Mouse (Mus musculus) yolk sac, embryonic 10.5 days (tissue): ENCODE results near the gene E030018B13Rik.

Experiments
- DNase-seq: peaks from one replicate; pipeline ENCODE4 v3.0.0-alpha.2; 2017; ENCODE audit warnings: low spot score

Gene E030018B13Rik

DNA sequence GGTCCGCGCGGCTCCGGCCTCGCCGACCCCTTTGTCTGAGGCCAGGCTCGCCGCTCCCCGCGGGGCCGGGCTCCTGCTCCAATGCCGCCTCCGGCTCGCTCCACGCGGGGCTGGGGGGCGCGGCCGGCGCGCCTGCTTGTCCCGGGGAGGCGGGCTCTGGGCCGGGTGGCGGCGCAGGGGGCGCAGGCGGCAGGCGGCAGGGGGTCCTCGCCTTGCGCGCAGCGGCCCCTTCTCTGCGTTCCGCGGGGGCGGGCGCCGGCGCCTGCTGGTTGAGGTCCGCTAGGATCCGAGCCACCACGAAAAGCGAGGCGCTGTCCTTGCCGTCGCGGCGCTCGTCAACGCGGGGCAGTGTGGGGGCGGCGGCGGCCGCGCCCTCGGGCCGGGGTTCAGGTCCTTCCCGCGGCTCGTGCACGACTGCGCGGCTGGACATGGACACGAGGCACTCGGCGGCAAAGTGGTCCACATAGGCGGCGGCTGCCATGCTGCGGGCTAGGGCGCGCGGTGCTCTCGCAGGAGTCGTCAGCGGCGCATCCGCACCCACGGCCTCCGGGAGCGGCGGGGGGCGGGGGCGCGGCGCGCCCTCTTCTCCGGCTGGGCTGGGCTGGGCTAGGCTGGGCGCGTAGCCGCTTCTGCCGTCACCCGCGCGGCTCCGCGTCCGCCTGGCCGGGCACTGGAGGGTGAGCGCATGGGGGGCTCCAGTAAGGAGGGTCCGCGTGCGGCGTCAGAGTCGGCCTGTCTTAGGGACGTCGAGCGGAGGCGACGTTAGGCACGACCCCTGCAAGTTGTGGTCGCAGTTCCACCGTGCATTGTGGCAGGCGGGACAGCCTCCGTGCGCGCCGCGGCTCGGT lies 21.6 kb downstream of the E030018B13Rik start:
- DNase-seq = no peak

DNA sequence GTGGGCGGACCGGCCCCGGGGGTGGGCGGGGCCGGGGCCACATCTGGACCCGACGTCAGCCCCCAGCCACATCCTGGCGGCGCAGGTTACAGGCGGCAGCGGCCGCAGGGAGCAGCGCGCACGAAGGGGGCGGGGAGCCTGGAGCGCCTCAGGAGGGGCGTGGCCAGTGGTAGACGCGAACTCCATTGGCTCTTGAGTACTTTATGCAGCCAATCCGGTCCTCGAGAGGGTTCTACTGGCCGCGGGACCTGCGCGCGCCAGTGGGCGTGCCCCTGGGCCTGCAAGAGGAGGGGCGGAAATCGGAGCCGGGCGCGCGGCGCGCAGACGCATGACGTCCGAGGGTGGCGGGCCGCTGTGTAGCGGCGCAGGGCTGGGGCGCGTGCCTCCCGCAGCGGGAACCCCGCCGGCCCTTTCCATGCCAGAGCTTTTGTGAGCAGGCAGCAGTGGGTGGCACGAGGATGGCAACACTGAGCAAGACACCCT lies 22.3 kb downstream of the E030018B13Rik start, which contains the start of gene Klf13:
Gene Klf13 (minus strand): TSS at position 2 of the 483 bp plus-strand sequence.
- peak; percentile 99 for DNase-seq

DNA sequence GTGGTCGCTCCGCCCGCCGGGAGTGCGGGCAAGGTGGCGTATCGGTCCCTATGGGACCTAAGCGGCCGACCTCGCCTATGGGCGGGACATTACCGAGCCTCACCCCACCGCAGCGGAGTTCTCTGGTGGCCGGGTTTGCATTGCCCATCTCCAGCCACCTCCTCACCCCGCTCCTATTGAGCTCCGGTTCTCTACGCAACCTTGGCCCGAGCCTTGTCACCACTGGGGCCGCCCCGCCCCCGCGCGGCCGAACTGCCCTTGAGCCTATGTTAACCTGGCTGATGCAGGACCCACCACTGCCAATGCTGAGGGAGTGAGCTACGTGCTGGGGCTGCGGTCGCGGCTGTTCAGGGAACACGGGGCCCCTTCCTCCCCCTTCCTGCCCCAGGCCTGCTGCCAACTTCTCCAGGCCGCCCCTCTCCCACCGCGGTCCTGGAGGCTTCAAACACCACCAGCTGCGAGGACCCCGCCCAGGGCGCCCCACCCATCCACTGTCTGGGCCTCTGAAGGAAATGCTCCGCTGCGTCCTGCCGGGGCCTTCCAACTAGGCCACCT lies 22.8 kb downstream of the E030018B13Rik start:
- DNase-seq = peak; percentile 81

DNA sequence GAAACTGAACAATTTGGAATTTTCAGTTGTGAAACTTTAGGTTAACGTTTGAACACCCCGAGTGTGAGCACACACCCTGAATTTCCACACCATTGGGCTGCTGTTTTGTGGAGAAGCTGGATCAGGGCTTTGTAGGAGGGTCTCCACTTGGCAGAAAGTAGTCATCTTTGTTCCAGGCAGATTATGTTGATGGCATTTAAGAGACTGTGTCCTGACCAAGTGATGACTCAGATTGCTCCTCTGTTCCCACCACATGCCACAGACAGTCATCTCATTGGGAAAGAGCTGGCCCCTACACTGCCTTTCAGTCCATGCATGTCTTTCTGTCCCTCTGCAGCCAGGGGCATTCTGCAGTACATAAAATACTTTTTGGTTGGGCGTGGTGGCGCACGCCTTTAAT lies 23.7 kb downstream of the E030018B13Rik start:
- no peak for DNase-seq

DNA sequence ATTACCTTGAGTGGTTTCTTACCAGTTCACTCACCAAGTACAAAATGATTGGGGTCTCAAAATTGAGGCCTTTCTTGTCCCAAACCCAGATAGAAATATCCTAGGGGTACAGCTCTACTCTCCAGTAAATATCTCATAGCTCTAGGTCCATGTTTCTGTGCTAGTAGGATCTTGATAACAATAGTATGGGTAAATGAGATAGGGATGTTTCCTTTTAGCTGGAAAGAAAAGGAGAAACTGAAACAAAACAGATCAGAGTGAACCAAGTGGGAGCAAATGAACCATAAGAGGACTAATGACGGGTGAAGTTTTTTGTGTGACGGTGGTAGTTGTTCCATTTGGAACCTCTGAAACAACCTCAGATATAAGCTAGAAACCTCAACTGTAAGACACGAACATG lies 24.4 kb downstream of the E030018B13Rik start:
- DNase-seq = no peak

DNA sequence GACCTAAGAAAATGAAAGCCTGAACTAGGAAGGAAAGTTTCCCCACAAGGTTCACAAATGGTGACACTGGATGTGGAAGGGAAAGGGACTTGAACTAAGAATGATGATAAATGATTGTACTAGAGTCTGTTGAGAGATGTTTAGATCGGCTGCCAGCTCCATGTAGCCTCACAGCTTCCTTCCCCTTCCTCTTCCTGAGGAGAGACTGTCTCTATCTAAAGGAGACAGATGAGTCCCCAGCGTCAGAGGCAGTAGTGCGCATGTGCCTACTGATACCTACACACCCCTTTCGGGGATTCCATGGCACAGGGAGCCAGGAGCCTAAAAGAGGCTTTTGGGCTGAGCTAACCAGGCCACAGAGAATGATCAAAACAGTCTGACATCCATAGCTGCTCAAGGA lies 24.8 kb downstream of the E030018B13Rik start:
- no peak for DNase-seq

DNA sequence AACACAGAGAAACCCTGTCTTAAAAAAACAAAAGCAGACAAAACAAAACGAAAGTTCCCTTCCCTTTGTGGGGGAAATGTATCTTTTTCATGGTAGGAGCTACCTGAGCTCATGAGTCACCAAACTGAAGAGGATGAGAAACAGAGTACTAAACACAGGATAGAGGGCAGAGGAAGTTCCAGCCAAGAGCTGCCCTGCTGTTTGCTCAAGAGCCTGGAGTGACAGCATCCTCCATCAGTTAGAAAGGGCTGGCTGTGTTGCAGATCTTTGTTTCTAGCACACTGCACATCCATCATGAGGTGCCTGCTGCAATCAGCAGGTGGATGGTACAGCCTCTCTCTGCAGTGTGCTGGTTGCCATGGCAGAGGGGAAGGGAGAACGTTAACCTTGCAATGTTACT lies 27.3 kb downstream of the E030018B13Rik start:
- no peak for DNase-seq

DNA sequence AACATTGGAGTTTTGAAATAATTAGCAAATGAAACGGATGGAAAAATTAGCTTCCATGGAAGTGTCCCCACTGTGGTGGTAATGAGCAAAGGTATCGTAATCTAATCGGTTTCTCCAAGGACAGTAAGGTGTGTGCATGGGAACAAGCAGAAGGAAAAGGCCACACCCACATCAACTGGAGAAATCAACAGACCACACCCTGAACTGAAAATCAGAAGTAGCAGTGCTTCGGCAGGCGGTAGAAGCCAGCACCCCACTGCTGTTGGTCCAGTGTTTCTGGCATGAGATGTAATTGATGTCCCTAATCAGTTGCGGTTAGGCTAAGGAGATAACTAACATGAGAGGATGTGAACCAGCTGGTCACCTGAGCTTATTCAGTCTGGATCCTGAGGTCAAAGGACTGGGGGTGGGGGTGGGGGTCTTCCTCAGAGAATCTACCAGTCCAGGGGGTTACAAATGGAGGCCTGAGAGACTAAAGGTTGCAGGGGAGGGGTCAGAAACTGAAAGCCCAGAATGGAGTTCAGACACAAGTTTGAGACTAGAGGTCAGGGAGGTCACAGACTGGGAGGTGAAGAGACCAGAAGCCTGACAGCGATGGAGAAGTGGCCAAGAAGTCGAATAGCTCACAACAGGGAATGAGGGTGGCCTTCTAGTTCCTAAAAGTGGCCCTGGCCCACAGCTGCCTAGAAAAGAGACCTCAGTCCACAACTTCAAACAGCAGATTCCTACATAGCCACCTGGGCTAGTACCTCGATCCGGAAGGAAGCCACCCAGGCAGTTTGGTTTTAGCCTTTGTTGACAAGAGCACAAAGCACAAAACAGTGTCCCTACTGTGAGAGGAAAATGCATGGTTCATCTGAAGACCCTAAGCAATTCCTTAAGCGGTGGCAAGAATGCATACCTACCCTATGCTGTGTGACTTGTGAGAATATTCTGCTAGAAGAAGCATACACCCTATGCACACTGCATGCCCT lies 31.1 kb downstream of the E030018B13Rik start:
- no peak for DNase-seq

DNA sequence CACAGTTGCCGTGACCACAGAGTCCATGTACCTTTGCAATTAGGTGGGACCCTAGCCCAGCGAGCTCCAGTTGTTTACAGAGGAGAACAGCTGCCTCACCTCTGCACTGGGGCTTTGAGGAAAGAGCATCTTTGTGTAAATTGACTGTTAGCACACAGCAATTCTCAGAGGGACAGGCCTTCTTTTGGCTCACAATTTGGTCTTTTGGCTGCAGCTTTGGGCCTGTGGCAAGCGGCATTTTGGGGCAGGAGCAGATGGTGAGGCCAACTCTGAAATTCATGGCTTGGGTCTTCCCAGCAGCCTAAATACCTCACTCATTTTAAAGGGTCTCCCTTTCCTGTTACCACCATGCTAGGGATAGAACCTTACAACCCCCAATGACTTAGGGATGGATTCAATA lies 32.5 kb downstream of the E030018B13Rik start:
- DNase-seq = no peak

DNA sequence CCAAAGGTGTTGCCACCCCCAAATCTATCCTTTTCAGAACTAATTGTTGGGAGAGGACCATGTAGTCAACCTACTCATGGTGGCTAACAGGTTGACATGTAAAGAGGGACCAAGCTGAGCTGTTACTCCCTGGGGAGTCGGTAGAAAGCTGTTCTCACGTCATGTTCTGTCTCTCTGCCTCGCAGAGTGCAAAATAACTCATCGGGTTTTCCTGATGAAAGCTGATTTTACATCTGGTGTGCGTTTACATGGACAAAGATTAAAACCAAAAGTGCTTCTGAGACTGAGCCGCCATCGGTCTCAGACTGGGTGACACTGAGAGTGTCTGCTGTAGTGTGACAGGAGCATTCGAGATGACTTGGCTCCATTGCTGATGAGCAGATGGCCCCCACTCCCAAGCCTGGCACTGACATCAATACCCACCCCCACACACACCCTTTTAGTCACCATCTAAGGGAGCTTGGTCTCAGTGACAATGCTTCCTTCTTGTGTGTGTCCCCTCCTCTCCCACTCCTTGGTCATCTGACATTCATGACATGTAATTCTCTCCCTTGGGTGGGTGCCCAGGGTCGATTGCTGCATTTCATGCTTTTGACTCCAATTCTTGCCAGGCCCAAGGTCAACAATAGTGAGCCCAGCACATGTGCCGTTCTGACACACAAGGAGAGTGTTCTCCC lies 34.4 kb downstream of the E030018B13Rik start:
- DNase-seq = no peak

DNA sequence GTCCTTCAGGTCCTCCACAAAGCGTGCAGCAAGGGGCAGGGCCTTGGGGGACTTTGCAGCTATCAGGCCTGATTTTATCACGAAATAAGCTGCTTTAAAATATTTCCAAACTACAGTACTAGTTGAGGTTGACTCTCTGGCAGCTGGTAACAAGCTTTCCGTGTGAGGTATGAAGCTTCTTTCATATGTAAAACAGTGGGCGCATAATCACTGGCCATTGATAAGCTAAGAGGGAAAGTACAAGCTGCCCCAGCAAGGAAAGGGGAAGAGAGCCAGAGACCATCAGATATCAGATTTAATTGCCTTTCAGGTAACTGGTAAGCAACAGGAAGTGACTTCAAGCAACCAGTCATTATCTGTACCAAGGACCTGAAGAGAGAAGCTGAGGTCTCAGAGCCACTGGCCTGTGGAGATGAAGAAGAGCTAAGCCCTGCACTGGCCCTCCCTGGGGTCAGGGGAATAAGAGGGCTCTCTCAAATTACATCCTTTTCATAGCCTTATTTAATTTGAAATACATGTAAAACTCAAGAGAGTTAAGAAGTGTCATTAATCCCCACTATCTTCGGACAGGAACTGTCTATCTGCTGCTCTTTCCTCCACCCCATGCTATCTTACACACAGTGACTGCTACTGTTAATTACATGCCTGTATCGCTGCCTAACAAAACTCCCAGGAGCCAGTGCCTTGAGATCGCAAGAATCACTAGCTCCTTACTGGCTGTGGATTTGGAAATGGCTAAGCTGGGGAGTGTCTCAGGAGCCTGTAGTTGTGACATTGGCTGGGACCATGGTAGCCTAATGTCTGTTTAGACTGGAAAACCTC lies 35.6 kb downstream of the E030018B13Rik start:
- no peak for DNase-seq

DNA sequence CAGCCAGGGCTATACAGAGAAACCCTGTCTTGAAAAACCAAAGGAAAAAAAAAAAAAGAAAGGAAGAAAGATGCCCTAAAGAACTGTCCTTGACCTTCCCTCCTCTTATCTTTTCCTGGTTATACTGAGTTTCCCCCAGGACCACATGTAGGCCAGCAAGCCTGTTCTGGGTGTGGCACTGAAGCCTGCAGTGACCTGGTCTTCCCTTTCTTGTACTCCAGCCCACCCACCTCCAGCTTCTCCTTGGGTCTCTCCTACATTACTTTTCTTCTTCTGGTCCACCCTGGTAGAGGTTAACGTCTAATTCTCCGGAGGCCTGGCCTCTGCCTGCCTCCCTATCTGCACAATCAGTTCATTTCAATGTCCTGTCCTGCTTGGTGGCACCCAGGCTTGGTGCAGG lies 38.8 kb downstream of the E030018B13Rik start:
- DNase-seq = no peak

DNA sequence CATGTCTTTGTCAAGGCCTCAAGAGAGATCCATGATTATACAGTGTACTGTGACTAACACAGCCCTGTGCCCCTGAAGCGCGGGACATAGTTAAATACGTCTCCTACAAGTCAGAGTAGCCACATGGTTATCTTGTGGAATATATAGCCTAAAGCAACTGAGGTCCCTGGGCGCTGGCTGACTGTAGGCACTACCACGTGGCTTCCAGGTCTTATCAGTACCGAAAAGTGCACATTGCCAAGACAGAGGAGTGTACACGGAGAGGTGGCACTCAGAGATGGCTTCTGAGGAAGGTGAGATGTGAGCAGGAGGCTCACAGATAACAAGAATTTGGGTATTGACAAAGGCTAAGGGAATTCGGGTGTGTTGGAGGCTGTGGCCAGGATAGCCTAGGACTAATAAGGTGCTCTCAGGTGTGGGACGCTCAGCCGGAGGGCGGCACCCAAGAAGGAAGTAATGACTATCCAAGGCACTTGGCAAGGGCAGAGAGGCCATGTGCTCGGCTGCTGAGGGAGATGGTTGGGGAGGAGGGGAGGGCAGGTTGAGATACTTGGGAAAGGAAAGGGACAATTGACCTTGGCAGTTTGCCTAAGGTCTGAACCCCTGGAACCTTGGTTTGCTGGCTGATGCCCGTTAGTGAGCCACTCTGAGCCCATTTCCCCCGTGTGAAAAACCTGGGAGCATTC lies 39.6 kb downstream of the E030018B13Rik start:
- DNase-seq = no peak

DNA sequence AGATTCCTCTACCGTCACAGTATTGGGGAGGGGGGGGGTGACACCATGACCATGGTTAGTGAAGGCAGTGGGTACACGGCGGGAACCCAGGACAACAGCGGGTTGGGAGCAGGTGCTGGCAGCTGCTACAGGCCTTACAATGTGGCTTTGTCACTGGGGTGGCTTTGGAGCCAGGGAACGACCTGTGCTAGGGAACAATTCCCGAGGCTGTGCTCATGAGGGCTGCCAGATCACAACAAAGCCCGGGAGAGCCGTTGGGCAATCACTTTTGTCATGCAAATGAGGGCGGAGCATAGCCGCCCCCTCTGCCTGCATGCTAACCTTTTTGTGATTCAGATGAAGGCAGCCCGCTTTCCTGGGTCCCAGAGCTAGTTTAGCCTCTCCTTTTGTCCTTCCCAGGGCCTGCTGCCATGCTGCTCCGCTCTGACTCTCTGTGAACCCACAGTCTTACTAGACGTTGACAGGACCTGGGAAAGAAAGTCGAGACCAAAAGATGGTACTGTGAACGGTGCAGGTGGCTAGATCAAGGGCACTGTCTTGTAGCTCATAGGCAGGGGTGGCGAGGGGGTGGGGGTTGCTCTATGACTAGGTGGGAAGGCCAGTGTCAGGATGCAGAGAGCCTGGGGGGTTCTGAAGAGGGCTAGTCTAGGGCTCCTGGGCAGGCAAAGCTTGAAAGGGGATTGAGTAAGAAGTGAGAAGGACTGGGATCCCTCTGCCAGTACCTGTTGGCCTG lies 40.5 kb downstream of the E030018B13Rik start:
- peak; percentile 11 for DNase-seq

DNA sequence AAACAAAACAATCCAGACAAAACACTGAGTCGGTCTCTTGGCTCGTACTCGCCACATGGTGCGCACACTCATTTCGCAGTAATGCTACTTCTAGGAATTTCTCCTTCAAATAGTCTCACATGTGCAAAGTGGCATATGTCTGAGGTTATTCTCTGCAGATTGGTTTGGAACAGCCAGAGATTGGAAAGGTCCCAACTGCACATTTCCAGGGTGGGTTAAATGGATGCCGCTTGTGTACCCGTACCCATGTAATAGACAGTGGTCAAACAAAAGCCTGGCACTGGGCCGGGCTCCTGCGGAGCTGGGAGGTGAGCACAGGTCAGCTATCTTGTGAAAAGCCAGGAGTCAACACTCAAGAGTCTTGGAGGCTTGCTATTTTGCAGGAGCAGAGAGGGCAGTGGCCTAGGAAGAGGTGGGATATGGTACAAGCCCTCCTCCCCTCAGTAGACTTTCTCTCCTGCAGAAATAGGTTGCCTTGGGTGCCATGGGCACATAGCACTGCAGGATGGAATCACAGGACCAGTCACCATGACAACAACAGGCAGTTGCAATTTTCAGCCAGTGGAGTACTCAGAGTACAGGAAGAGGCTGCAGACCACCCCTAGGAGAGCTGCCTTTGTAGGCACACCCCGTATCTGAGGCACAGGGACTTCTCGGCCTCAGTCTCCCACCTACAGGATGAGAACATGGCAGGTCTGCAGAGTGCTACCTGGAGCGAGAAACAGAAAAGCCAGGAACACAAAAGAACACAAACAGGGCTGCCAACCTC lies 41.4 kb downstream of the E030018B13Rik start:
- no peak for DNase-seq

DNA sequence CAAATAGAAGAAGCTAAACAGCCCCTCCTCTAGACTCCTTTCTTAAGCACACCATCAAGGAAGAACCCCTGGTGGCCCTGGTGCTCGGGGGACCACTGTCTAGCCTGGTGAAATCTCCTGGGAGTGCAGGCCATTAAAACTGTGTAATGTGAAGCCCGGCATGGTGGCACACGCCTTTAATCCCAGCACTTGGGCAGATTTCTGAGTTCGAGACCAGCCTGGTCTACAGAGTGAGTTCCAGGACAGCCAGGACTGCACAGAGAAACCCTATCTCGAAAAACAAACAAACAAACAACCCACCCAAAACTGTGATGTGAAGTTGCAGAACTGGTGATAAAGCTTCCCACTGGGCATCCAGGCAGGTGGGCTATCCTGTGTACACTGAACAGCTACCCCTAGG lies 47.0 kb downstream of the E030018B13Rik start:
- no peak for DNase-seq

DNA sequence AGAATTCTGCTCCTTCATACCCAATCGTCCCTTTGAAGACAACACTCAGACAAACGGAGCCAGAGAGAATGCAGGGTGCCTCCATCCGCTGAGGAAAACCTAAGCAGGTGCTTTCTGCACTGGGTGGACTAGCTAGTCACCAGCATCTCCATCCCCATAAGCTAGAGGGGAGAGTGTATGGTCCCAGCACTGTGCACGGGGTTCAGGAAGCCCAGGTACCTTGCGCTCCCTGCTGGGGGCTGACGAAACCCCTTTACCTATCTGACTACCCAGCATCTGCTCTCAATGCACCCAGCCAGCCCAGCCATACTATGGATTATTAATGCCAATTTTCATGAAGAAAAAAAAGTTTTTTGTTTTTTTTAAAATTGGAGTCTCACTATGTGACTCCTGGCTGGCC lies 47.5 kb downstream of the E030018B13Rik start:
- DNase-seq = no peak

DNA sequence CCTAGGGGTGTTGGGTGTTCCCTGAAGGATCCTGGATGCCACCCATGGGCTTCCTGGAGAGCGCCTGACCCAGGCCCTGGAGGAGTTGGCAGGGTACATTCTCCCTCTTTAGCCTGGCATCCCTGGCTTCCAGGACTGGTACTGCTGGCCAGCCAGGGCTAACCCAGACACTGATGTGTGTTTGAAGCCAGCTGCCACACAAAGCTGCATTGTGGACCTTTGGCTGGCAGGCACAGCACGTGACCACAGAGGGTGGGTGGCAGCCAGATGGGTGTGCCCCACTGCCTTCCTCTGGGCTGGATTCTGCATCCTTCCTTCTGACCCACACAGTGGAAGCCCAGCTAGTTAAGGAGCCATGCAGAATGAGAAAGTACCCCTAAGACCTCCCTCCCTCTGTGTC lies 48.5 kb downstream of the E030018B13Rik start:
- no peak for DNase-seq
